Mouse (Mus musculus) forebrain, embryonic 16.5 days (tissue): ENCODE measurements at regions not wholly inside any gene's neighbourhood (a gene's known extent, or its start where the extent isn't known, plus 50 kb on each side); places are given as distances from the start of the nearest gene placed in this dataset.

ENCODE experiments used
- ATAC-seq: fragments of 200-750 bp; cut with Nextera tagmentation; 2 replicates; pipeline ENCODE4 v1.8.0; 2017; ENCODE audit warnings: mild to moderate bottlenecking, moderate library complexity
- H3K27ac ChIP-seq: fragments of 300-500 bp; sonication (generic); 2 replicates; pipeline ENCODE4 v1.5.1; 2014; ENCODE audit warnings: low read length, control low read depth
- H3K27me3 ChIP-seq: fragments of 300-500 bp; sonication (generic); replicated peaks from 2 replicates; pipeline ENCODE4 v1.6.1; 2014; ENCODE audit warnings: low read length; ENCODE audit not compliant: control insufficient read depth, insufficient read depth
- H3K36me3 ChIP-seq: fragments of 300-500 bp; sonication (generic); 2 replicates; pipeline ENCODE4 v1.6.1; 2014; ENCODE audit not compliant: control insufficient read depth, insufficient read depth
- H3K4me1 ChIP-seq: fragments of 300-500 bp; sonication (generic); replicated peaks from 2 replicates; pipeline ENCODE4 v1.6.1; 2014; ENCODE audit warnings: low read length; ENCODE audit not compliant: control insufficient read depth, insufficient read depth
- H3K4me2 ChIP-seq: fragments of 300-500 bp; sonication (generic); 2 replicates; pipeline ENCODE4 v1.6.1; 2014; ENCODE audit warnings: mild to moderate bottlenecking, low read length, control low read depth
- H3K4me3 ChIP-seq: fragments of 300-500 bp; sonication (generic); replicated peaks from 2 replicates; pipeline ENCODE4 v1.5.1; 2014; ENCODE audit warnings: mild to moderate bottlenecking, low read length, control low read depth
- H3K9ac ChIP-seq: fragments of 300-500 bp; sonication (generic); replicated peaks from 2 replicates; pipeline ENCODE4 v1.6.1; 2014; ENCODE audit warnings: low read depth, low read length, control low read depth
- H3K9me3 ChIP-seq: fragments of 300-500 bp; sonication (generic); 2 replicates; pipeline ENCODE4 v1.6.1; 2016; ENCODE audit warnings: low read length; ENCODE audit not compliant: control insufficient read depth
- WGBS: fragments of 180-500 bp; shearing (Covaris S2); extraction: QIAGEN DNeasy Blood & Tissue Kit; methylation state at CpG from one replicate; pipeline ENCODE4 v1.1.7; 2014; 5-methylcytosine and 5-hydroxymethylcytosine counted together

DNA sequence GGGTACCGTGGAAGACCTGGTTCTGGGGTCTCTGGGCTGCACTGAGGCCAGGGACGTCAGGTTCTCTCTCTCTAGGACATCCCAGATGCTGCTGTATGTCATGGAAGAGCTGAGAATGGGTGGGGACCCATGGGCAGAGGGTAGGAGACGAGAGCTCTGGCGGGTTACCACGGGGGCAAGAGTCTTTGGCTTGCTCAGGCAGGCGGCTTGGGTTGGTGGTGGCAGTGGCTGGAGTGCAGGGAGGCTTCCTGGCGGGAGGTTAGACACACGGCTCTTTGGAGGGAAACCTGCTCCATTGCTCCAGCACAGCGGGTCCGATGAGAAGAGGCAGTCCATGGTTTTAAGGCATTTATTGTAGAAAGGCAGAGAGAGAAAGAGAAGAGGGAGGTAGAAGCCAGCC lies 138.9 kb downstream of the Tmem17 start:
- no peak overlapping the region for H3K4me2 ChIP-seq
- ATAC-seq, result no peak
- no peaks in the 10 kb centered on the region for H3K4me1 ChIP-seq
- H3K27ac ChIP-seq, result no peak overlapping the region
- no peaks in the 10 kb centered on the region for H3K9me3 ChIP-seq
- no peak overlapping the region for H3K9ac ChIP-seq
- no peak overlapping the region for H3K4me3 ChIP-seq
- H3K36me3 ChIP-seq, result no peaks in the 10 kb centered on the region
- no peaks in the 10 kb centered on the region for H3K27me3 ChIP-seq
- 89% methylated on average over 10 of the region's 10 CpGs for WGBS

DNA sequence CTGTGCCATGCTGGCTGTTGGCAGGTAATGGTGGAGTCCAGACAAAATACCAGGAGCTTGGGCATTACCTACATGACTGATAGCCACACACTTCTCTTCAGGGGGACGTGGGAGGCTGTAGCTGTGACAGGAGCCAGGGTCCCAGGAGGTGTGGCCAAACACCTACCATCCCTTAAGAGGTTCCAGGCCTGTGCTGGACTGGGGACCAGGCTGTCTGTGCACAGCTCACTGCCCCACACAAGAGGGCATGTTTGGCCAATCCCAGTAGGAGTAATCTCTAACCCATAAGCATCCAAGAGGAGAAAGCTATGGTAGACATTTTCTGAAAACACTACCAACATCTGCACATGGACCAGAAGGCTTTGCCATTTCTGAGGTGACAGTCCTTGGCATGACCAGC lies 139.4 kb downstream of the Tmem17 start:
- Histone ChIP-seq H3K4me2 (no peak overlapping the region), H3K36me3 (no peaks in the 10 kb centered on the region), H3K27me3 (no peaks in the 10 kb centered on the region), H3K27ac (no peak overlapping the region), H3K9ac (no peak overlapping the region), H3K4me1 (no peaks in the 10 kb centered on the region), H3K4me3 (no peak overlapping the region), H3K9me3 (no peaks in the 10 kb centered on the region)
- ATAC-seq, result no peak
- 80% methylated on average over 1 of the region's 1 CpGs for WGBS

DNA sequence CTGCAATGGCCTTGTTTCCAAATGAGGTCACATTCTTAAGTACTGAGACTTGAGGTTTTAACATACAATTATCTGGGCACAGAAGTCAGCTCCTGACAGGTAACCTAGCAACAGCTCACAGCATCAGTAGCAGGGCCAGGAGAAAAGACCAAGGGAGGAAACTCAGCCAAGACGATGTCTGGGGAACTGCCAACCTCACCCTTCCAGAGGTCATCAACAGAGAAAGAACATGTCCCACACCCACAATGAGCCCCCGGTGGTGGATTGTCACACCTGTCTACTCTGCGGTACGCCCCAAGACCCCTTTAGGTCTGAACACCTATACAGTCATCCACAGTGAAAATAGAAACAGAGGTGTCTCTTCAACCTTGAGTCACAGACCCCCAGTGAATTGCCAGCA lies 140.0 kb downstream of the Tmem17 start:
- Histone ChIP-seq H3K36me3 (no peaks in the 10 kb centered on the region), H3K4me1 (no peaks in the 10 kb centered on the region), H3K9ac (no peak overlapping the region), H3K27me3 (no peaks in the 10 kb centered on the region), H3K4me3 (no peak overlapping the region), H3K4me2 (no peak overlapping the region), H3K9me3 (no peaks in the 10 kb centered on the region), H3K27ac (no peak overlapping the region)
- 74% methylated on average over 4 of the region's 4 CpGs for WGBS
- ATAC-seq, result no peak

DNA sequence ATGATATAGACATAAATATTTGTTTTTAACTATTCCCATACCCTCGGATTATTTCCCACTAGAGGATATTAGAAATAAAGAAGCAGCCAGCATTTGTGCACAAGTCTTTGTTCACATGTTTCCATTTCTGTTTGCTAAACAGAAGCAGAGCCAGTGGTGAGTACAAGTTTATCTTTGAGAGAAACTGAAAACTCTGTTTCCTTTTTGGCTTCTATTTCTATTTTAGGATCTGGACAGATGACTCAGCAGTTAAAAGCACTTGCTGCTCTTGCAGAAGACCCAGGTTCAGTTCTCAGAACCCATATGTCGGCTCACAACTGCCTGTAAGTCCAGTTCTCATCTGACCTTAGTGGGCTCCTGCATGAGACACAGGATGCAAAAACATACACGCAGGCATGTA lies 141.0 kb downstream of the Tmem17 start:
- Histone ChIP-seq H3K9ac (no peak overlapping the region), H3K9me3 (no peaks in the 10 kb centered on the region), H3K27me3 (no peaks in the 10 kb centered on the region), H3K4me2 (no peak overlapping the region), H3K4me1 (no peaks in the 10 kb centered on the region), H3K36me3 (no peaks in the 10 kb centered on the region), H3K27ac (no peak overlapping the region), H3K4me3 (no peak overlapping the region)
- WGBS, result 83% methylated on average over 3 of the region's 3 CpGs
- no peak for ATAC-seq

DNA sequence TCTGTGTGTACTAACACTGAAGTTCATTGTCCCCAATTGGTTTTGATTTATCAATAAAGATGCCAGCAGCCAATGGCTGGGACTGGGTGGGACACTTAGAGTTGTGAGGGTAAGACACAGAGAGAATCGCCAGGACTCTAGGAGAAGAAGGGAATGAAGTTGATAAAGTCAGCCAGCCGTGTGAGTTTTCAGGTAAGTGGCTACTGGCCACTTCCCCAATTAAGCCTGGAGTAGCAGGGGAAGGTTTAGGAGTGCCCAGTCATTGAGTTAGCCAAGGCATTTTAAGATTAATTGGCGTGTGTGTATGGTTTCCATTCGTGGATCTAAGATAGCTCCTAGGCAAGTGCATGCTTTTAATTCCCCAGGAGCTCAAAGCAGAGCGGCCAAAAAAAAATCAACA lies 141.5 kb downstream of the Tmem17 start:
- Histone ChIP-seq H3K4me1 (no peaks in the 10 kb centered on the region), H3K9ac (no peak overlapping the region), H3K27me3 (no peaks in the 10 kb centered on the region), H3K36me3 (no peaks in the 10 kb centered on the region), H3K9me3 (no peaks in the 10 kb centered on the region), H3K27ac (no peak overlapping the region), H3K4me2 (no peak overlapping the region), H3K4me3 (no peak overlapping the region)
- 75% methylated on average over 5 of the region's 5 CpGs for WGBS
- no peak for ATAC-seq

DNA sequence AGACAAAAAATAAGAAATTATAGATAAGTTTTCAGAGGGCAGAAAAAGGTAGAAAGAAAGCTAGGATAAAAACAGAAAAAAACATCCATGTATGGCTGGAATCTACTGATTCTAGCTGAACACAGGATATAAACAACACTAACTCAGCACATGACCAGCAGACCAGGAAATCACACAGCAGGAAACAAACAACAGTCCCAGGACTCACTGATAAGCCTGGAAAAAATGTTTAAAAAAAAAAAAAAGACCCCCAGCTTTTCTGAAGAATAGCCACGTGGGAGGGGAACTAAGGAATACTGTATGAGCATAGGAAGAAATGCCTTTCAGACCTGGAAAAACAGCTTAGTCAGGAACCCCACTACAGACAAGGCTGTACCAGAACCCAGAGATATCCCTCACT lies 145.7 kb downstream of the Tmem17 start:
- no peaks in the 10 kb centered on the region for H3K27me3 ChIP-seq
- no peak overlapping the region for H3K4me3 ChIP-seq
- no peak overlapping the region for H3K9ac ChIP-seq
- H3K4me1 ChIP-seq, result peaks cover 4% of the 10 kb centered on the region; the same call in 1 of the 2 replicates
- 27% methylated on average over 1 of the region's 1 CpGs for WGBS
- ATAC-seq, result no peak
- H3K4me2 ChIP-seq, result no peak overlapping the region
- no peak overlapping the region for H3K27ac ChIP-seq
- H3K36me3 ChIP-seq, result no peaks in the 10 kb centered on the region
- no peaks in the 10 kb centered on the region for H3K9me3 ChIP-seq

DNA sequence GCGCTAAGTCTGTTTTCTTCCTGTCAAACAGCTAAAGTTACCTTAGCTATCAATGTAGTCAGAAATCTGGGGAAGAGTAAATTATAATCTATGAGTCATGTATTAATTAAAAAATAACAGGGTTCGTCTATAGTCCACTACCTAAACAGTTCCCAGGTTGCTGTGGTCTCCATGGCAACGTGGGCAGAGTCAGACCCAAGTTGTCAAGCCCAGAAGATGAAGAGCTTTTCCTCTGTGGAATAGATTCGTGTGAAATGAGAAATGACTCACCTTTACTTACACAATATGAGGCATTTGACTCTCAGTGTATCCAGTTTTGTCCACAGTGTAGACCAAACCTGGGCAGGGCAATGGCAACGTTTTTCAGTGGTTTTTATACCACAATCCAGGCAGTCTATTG lies 149.2 kb downstream of the Tmem17 start:
- Histone ChIP-seq H3K36me3 (no peaks in the 10 kb centered on the region), H3K4me3 (no peak overlapping the region), H3K9ac (no peak overlapping the region), H3K9me3 (no peaks in the 10 kb centered on the region), H3K27me3 (no peaks in the 10 kb centered on the region), H3K27ac (no peak overlapping the region), H3K4me1 (peaks cover 4% of the 10 kb centered on the region; the same call in 1 of the 2 replicates), H3K4me2 (no peak overlapping the region)
- ATAC-seq, result no peak
- 50% methylated on average over 5 of the region's 5 CpGs for WGBS

DNA sequence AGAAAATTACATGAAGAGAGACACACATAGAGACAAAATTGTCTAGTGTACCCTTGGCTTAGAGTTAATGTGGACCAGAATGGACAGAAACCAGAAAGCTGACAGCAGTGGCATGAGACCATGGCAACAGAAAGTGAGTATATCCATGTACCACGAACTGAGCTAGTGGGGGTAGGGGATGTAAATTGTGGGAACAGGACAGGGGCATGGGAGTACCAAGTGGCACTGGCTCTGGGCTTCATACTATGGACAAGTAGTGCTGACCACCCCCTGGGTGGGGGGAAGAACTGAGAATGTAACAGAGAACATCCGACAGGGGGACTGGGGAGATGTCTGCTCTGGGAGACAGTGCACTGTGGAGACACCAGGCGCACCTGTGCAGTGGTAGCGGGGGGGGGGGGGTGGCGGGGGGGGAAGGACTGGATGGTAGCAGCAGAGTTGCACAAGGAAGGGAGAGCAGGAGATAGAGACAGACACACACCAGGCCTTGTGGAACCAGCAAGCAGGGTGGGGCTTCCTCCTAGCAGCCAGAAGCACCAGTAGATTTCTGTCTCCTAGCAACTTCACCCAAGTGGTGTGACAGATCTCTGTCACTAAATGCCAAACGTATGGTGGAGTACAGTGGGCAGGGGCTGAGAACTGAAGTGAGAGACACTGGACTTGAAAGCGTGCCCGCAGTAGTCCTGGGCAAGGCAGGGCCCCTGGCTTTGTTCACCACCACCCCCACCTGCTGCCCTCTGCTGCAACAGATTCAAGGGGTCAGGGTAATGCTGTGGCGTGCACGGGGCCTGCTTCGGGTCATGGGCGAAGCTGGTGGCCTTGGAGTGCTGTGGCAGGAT lies 150.0 kb downstream of the Tmem17 start:
- Histone ChIP-seq H3K27me3 (no peaks in the 10 kb centered on the region), H3K9ac (no peak overlapping the region), H3K4me2 (no peak overlapping the region), H3K9me3 (no peaks in the 10 kb centered on the region), H3K4me3 (no peak overlapping the region), H3K36me3 (no peaks in the 10 kb centered on the region), H3K4me1 (peaks cover 4% of the 10 kb centered on the region; the same call in 1 of the 2 replicates), H3K27ac (no peak overlapping the region)
- peak; percentile 72 for ATAC-seq
- 53% methylated on average over 10 of the region's 12 CpGs for WGBS

DNA sequence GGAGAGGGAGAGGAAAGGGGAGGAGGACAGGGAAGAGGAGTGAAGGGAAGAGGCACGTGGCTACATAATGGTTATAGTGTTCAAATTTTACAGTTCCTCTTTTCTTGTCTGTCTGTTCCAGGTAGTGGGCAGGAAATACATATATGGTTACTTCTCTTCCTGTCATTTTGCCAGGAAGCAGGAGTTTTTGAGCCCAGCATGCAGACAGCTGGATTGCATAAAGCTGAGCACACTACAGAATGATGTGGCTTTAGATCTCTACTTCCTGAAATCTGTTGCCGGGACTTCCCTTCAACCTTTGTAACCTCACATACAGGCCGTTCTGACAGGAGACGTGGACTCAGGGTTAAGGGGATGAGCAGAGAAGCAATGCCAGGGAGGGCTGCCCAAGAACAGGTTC lies 154.1 kb downstream of the Tmem17 start:
- ATAC-seq, result no peak
- Histone ChIP-seq H3K36me3 (no peaks in the 10 kb centered on the region), H3K4me3 (no peak overlapping the region), H3K9me3 (no peaks in the 10 kb centered on the region), H3K4me1 (peaks cover 4% of the 10 kb centered on the region; the same call in 1 of the 2 replicates), H3K27ac (no peak overlapping the region), H3K4me2 (no peak overlapping the region), H3K9ac (no peak overlapping the region), H3K27me3 (no peaks in the 10 kb centered on the region)
- 71% methylated on average over 4 of the region's 4 CpGs for WGBS

DNA sequence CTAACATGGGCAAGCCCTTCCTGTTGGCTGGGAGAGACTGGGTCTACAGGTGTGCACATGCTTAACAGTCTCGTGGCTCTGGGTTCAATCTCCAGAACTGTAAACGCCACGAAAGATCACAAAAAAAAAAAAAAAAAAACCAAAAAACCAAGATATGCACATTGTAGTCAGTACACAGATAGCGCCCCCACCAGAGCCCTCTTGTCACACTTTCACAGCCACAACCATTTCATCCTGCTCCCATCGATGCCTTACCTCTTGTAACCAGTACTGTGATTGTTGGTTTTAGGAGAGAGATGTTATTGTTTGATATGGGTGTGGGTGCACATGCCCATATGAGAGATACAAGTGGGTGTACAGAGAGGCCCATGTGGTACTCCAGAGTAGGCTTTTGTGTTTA lies 154.5 kb downstream of the Tmem17 start:
- H3K36me3 ChIP-seq, result no peaks in the 10 kb centered on the region
- H3K4me1 ChIP-seq, result peaks cover 4% of the 10 kb centered on the region; the same call in 1 of the 2 replicates
- no peaks in the 10 kb centered on the region for H3K9me3 ChIP-seq
- H3K27ac ChIP-seq, result no peak overlapping the region
- WGBS, result 88% methylated on average over 5 of the region's 5 CpGs
- H3K4me3 ChIP-seq, result no peak overlapping the region
- H3K9ac ChIP-seq, result no peak overlapping the region
- no peak for ATAC-seq
- no peak overlapping the region for H3K4me2 ChIP-seq
- no peaks in the 10 kb centered on the region for H3K27me3 ChIP-seq
